ENCODE assay signal across 16 mouse cellular contexts in the genomic region with DNA sequence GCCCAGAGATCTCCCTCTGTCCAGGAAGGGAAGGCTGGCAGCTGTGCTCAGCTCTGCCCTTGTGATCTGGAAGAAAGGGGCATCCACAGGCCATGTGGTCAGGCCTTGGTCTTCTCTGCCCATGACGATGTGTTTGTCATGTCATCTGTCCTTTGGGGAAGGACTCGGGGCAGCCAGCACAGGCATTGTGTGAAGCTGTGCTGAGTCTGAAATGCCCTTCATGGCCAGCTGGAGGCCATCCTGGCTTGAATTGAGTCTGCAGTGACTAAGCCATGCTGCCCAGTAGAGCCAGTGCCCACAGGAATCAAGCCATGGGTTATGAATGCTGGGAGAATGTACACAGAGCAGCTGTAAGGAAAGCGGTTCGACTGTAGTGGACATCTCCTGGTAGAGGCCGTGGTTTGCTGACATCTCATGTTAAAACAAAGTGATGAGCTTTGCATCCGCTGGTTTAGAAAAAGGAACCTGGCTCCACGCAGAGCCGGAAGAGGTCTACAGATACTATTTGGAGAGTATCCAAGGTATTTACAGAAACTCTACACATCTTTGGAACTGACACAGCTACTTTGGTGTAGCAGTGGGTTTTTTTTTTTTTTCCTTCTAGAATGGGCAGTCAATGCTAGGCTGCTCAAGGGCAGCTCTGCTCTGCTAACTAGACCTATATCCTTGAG. TPM values are rescaled to one million over a fixed set of nuclear protein-coding genes. Genes with fewer than 3 reads are reported as not detected.
DNase-seq lines count a peak whose midpoint lies in the region; ATAC-seq and TF ChIP-seq lines count a peak whose summit lies in the region.
"Had no signal": no experiment of that assay in that cellular context is flagged by ENCODE, and none has a peak within 500 bp of the region (broad histone marks: within the 10 kb centered on the region; RNA-seq: fewer than 3 reads in every experiment).

No protein-coding gene starts in this region.

- ATAC-seq in lung, embryonic 15.5 days (ENCODE audit: borderline replicate concordance, extremely low read depth, low FRiP score, low TSS enrichment): 0 out of 2 replicates have a peak, but pooled peaks have one; percentile 10
- no peak; the same call in 1 of the 2 replicates for ATAC-seq in stomach, postnatal 0 days (ENCODE audit: low FRiP score, low TSS enrichment)
- no peak for ATAC-seq in neural tube, embryonic 15.5 days (ENCODE audit: low FRiP score)
- ATAC-seq: midbrain, embryonic 16.5 days had no signal

- intact Hi-C loops in gastrocnemius, postnatal 14 days (cut with DNase I; ENCODE audit: low total_unique reads): no loop called here
- intact Hi-C loops in gastrocnemius, postnatal 36 days (cut with DNase I): no loop called here

- DNase-seq in gastrocnemius, postnatal 14 days: peak; percentile 40
- no peak for DNase-seq in gastrocnemius, postnatal 36 days
- no peak for DNase-seq in lung, postnatal 36 days
- peak; percentile 36 for DNase-seq in brain, adult 2 months (ENCODE audit: low read depth, low spot score)
- no peak for DNase-seq in stomach, postnatal 0 days (ENCODE audit: low spot score)
- DNase-seq in spleen, adult 12 weeks (ENCODE audit: low spot score): no peak
- DNase-seq: cerebellum, adult 8-10 months; thymus, postnatal 36 days had no signal

- H3K4me3 ChIP-seq in lung, embryonic 15.5 days: no peak overlapping the region
- H3K4me3 ChIP-seq in stomach, postnatal 0 days (ENCODE audit: low read depth, low read length): no peak overlapping the region
- no peak overlapping the region for H3K4me3 ChIP-seq in neural tube, embryonic 15.5 days (replicated peaks)
- H3K4me3 ChIP-seq: embryonic facial prominence, embryonic 12.5 days; kidney, embryonic 15.5 days; liver, embryonic 15.5 days had no signal

- TF ChIP-seq CTCF in stomach, postnatal 0 days (IDR thresholded peaks at IDR 0.05; ENCODE audit: low read depth): no peak

- TF ChIP-seq EP300 in stomach, postnatal 0 days (optimal IDR thresholded peaks at IDR 0.05): no peak

- H3K36me3 ChIP-seq in lung, embryonic 15.5 days: no peaks in the 10 kb centered on the region
- no peaks in the 10 kb centered on the region for H3K36me3 ChIP-seq in stomach, postnatal 0 days (ENCODE audit: control insufficient read depth, insufficient read depth, low read length)
- H3K36me3 ChIP-seq in neural tube, embryonic 15.5 days: no peaks in the 10 kb centered on the region
- H3K36me3 ChIP-seq: embryonic facial prominence, embryonic 12.5 days; kidney, embryonic 15.5 days; liver, embryonic 15.5 days had no signal

- H3K9ac ChIP-seq in lung, embryonic 15.5 days: no peak overlapping the region
- no peak overlapping the region for H3K9ac ChIP-seq in stomach, postnatal 0 days (ENCODE audit: low read length)
- no peak overlapping the region for H3K9ac ChIP-seq in neural tube, embryonic 15.5 days (replicated peaks)
- H3K9ac ChIP-seq: embryonic facial prominence, embryonic 12.5 days; kidney, embryonic 15.5 days; liver, embryonic 15.5 days had no signal

- no peak overlapping the region for H3K4me2 ChIP-seq in lung, embryonic 15.5 days
- H3K4me2 ChIP-seq in stomach, postnatal 0 days (replicated peaks; ENCODE audit: low read depth): no peak overlapping the region
- no peak overlapping the region for H3K4me2 ChIP-seq in neural tube, embryonic 15.5 days
- H3K4me2 ChIP-seq: embryonic facial prominence, embryonic 12.5 days; kidney, embryonic 15.5 days; liver, embryonic 15.5 days had no signal

- H3K9me3 ChIP-seq in lung, embryonic 15.5 days: no peaks in the 10 kb centered on the region
- H3K9me3 ChIP-seq in stomach, postnatal 0 days (ENCODE audit: control insufficient read depth, low read length): no peaks in the 10 kb centered on the region
- H3K9me3 ChIP-seq in neural tube, embryonic 15.5 days (replicated peaks): no peaks in the 10 kb centered on the region
- H3K9me3 ChIP-seq: embryonic facial prominence, embryonic 12.5 days; kidney, embryonic 15.5 days; liver, embryonic 15.5 days had no signal

- H3K27ac ChIP-seq in lung, embryonic 15.5 days: no peak overlapping the region
- H3K27ac ChIP-seq in stomach, postnatal 0 days (replicated peaks): peak overlapping the region; percentile 58; the same call in 1 of the 2 replicates
- H3K27ac ChIP-seq in neural tube, embryonic 15.5 days (replicated peaks): no peak overlapping the region
- H3K27ac ChIP-seq: embryonic facial prominence, embryonic 12.5 days; liver, embryonic 15.5 days had no signal

- 67% methylated on average over 8 of the region's 8 CpGs for WGBS in lung, embryonic 15.5 days
- 57% methylated on average over 8 of the region's 8 CpGs for WGBS in stomach, postnatal 0 days
- WGBS in neural tube, embryonic 15.5 days: 84% methylated on average over 8 of the region's 8 CpGs

- H3K27me3 ChIP-seq in lung, embryonic 15.5 days: no peaks in the 10 kb centered on the region
- H3K27me3 ChIP-seq in stomach, postnatal 0 days (ENCODE audit: control insufficient read depth, insufficient read depth, low read length): no peaks in the 10 kb centered on the region
- H3K27me3 ChIP-seq in neural tube, embryonic 15.5 days (replicated peaks): no peaks in the 10 kb centered on the region
- H3K27me3 ChIP-seq: embryonic facial prominence, embryonic 12.5 days; kidney, embryonic 15.5 days; liver, embryonic 15.5 days had no signal

- peaks cover 34% of the 10 kb centered on the region for H3K4me1 ChIP-seq in lung, embryonic 15.5 days
- H3K4me1 ChIP-seq in stomach, postnatal 0 days (replicated peaks; ENCODE audit: control insufficient read depth, insufficient read depth): peaks cover 4% of the 10 kb centered on the region; the same call in 1 of the 2 replicates
- no peaks in the 10 kb centered on the region for H3K4me1 ChIP-seq in neural tube, embryonic 15.5 days
- H3K4me1 ChIP-seq: embryonic facial prominence, embryonic 12.5 days; liver, embryonic 15.5 days had no signal

RNA-seq across cellular contexts. Expression of gene Gas6, which starts 9.8 kb away (rescaled TPM):
- total RNA-seq in gastrocnemius, postnatal 14 days (2021): 10 to 100 TPM; 59.2 to 72.3 TPM
- total RNA-seq in gastrocnemius, postnatal 36 days (2021): 10 to 100 TPM; 55.1 to 58.8 TPM
- polyA plus RNA-seq in lung, embryonic 15.5 days (2015; fragmentation: Nextera tagmentation; extraction: Ambion mirVana): 74.8 and 85.7 TPM in 2 replicates
- polyA plus RNA-seq in stomach, postnatal 0 days (2015; fragmentation: Nextera tagmentation; extraction: Ambion mirVana): 197 and 213 TPM in 2 replicates
- polyA plus RNA-seq in neural tube, embryonic 15.5 days (2015; fragmentation: Nextera tagmentation; extraction: Ambion mirVana): 59.1 and 88.5 TPM in 2 replicates

RNA-seq across cellular contexts. Expression of gene 1700029H14Rik, which starts 58.2 kb away (rescaled TPM):
- not detected for total RNA-seq in gastrocnemius, postnatal 14 days (2021)
- not detected for total RNA-seq in gastrocnemius, postnatal 36 days (2021)
- not detected in 2 replicates for polyA plus RNA-seq in lung, embryonic 15.5 days (2015; fragmentation: Nextera tagmentation; extraction: Ambion mirVana)
- not detected in 2 replicates for polyA plus RNA-seq in stomach, postnatal 0 days (2015; fragmentation: Nextera tagmentation; extraction: Ambion mirVana)
- not detected in 2 replicates for polyA plus RNA-seq in neural tube, embryonic 15.5 days (2015; fragmentation: Nextera tagmentation; extraction: Ambion mirVana)
- total RNA-seq: left cerebral cortex, postnatal 14 days had no signal
- polyA plus RNA-seq: embryonic facial prominence, embryonic 12.5 days; heart, embryonic 16.5 days; kidney, embryonic 15.5 days; liver, embryonic 15.5 days; midbrain, embryonic 16.5 days had no signal

Comparison
In these comparisons a context has a peak if more than half of its experiments do, and no peak if none do; other contexts are left out.
1. DNase-seq: peak in gastrocnemius, postnatal 14 days (single experiment) and brain, adult 2 months (single experiment); none in gastrocnemius, postnatal 36 days (0 of 2), lung, postnatal 36 days (single experiment), stomach, postnatal 0 days (single experiment) and spleen, adult 12 weeks (single experiment).